Mouse (Mus musculus) liver, adult 2 months (tissue): Measurements from ENCODE around the gene Sowaha. TPM values are rescaled to one million over a fixed set of nuclear protein-coding genes. Genes with fewer than 3 reads are reported as not detected.

Source experiments
- DNase-seq: peaks from one replicate; pipeline ENCODE4 v3.0.0-alpha.2; 2011; ENCODE audit warnings: low read depth, low spot score; ENCODE audit errors: extremely low read depth
- H3K27ac ChIP-seq: fragments of 200-500 bp; replicated peaks from 2 replicates; pipeline ENCODE4 v1.5.1; 2012; ENCODE audit warnings: low read depth, mild to moderate bottlenecking, control low read depth, inconsistent platforms, low read length; ENCODE audit not compliant: insufficient read depth
- H3K27me3 ChIP-seq: fragments of 200-500 bp; 2 replicates; pipeline ENCODE4 v1.6.1; 2012; ENCODE audit warnings: mild to moderate bottlenecking, moderate library complexity, low read length, inconsistent platforms; ENCODE audit not compliant: control insufficient read depth, insufficient read depth
- H3K36me3 ChIP-seq: fragments of 200-500 bp; 2 replicates; pipeline ENCODE4 v1.6.1; 2012; ENCODE audit warnings: low read length, inconsistent platforms; ENCODE audit not compliant: control insufficient read depth, insufficient read depth
- H3K4me1 ChIP-seq: fragments of 200-500 bp; 2 replicates; pipeline ENCODE4 v1.6.1; 2011; ENCODE audit warnings: low read length; ENCODE audit not compliant: control insufficient read depth, insufficient read depth
- H3K4me3 ChIP-seq: fragments of 200-500 bp; 2 replicates; pipeline ENCODE4 v1.5.1; 2011; ENCODE audit warnings: low read depth, mild to moderate bottlenecking, control low read depth, low read length, moderate library complexity; ENCODE audit not compliant: insufficient read depth
- H3K79me2 ChIP-seq: fragments of 200-500 bp; 2 replicates; pipeline ENCODE4 v1.6.1; 2012; ENCODE audit warnings: inconsistent platforms, mild to moderate bottlenecking, low read length, moderate library complexity; ENCODE audit not compliant: control insufficient read depth, insufficient read depth
- H3K9ac ChIP-seq: fragments of 200-500 bp; 2 replicates; pipeline ENCODE4 v1.6.1; 2012; ENCODE audit warnings: low read depth, mild to moderate bottlenecking, control low read depth, inconsistent platforms, low read length
- CTCF ChIP-seq: fragments of 200-500 bp; IDR thresholded peaks from 2 replicates; pipeline ENCODE4 v1.5.1; 2011; ENCODE audit warnings: low read depth, low read length, control low read depth
- POLR2A ChIP-seq: fragments of 200-500 bp; IDR thresholded peaks from 2 replicates; pipeline ENCODE4 v1.6.1; 2011; ENCODE audit warnings: low read length, control low read depth; ENCODE audit not compliant: insufficient read depth; ENCODE audit errors: extremely low read depth
- whole genome bisulfite sequencing: fragments of 180-500 bp; shearing (Covaris S2); methylation state at CpG from one replicate; pipeline ENCODE4 v1.1.7; 2018; 5-methylcytosine and 5-hydroxymethylcytosine counted together
- polyA plus RNA-seq: library from polyadenylated mRNA; depleted of rRNA; stranded (reverse); fragments of >200 nt; gene quantifications from 2 replicates; pipeline ENCODE4 v1.2.3, GENCODE M21; 2012
- total RNA-seq: library from RNA; depleted of rRNA; stranded (reverse); fragments of >200 nt; gene quantifications from 2 replicates; pipeline ENCODE4 v1.2.3, GENCODE M21; 2014

The Sowaha gene
- total and polyA plus RNA-seq, 2 experiments: not detected

- H3K27ac ChIP-seq: peak overlapping the region; percentile 96
- no peaks in the 10 kb centered on the region for H3K27me3 ChIP-seq
- peak overlapping the region; percentile 90 for H3K4me3 ChIP-seq
- no peak for TF ChIP-seq CTCF
- no peak for TF ChIP-seq POLR2A
- H3K79me2 ChIP-seq: peaks cover 4% of the 10 kb centered on the region; the same call in 1 of the 2 replicates
- 6% methylated on average over 9 of the region's 9 CpGs for WGBS
- peak overlapping the region; percentile 66 for H3K9ac ChIP-seq
- H3K4me1 ChIP-seq: peaks cover 12% of the 10 kb centered on the region
- DNase-seq: peak; percentile 95
- peaks cover 6% of the 10 kb centered on the region; the same call in 1 of the 2 replicates for H3K36me3 ChIP-seq
These were observed 48.6 kb downstream of the Sowaha start for GRCm38 (mm10) chr11:53431347-53432056.

GRCm38 (mm10) chr11:53430670-53431346 is 49.3 kb downstream of the Sowaha start, which contains the start of the genes Uqcrq and Gdf9:
Gene Uqcrq, minus strand, starts transcription at chr11:53430831.
Gene Gdf9, plus strand, starts transcription at chr11:53431023.
- no peaks in the 10 kb centered on the region for H3K27me3 ChIP-seq
- peaks cover 4% of the 10 kb centered on the region; the same call in 1 of the 2 replicates for H3K79me2 ChIP-seq
- TF ChIP-seq CTCF: no peak
- peak; percentile 79; the same call in 1 of the 2 replicates for TF ChIP-seq POLR2A
- H3K9ac ChIP-seq: peak within 1 kb of the TSS; percentile 97
- H3K36me3 ChIP-seq: peaks cover 6% of the 10 kb centered on the region; the same call in 1 of the 2 replicates
- H3K27ac ChIP-seq: peak within 1 kb of the TSS; percentile 99
- WGBS: under 1% methylated on average over 44 of the region's 44 CpGs
- peak; percentile 100 for DNase-seq
- peak within 1 kb of the TSS; percentile 90 for H3K4me3 ChIP-seq
- peaks cover 15% of the 10 kb centered on the region for H3K4me1 ChIP-seq

- under 1% methylated on average over 34 of the region's 34 CpGs for WGBS
- Histone ChIP-seq H3K4me3 (peak overlapping the region; percentile 90), H3K27ac (peak overlapping the region; percentile 99), H3K36me3 (peaks cover 6% of the 10 kb centered on the region; the same call in 1 of the 2 replicates), H3K4me1 (peaks cover 20% of the 10 kb centered on the region), H3K27me3 (no peaks in the 10 kb centered on the region), H3K9ac (peak overlapping the region; percentile 97), H3K79me2 (peaks cover 4% of the 10 kb centered on the region; the same call in 1 of the 2 replicates)
- peak; percentile 93 for DNase-seq
- no peak for TF ChIP-seq CTCF
- no peak for TF ChIP-seq POLR2A
These were observed 49.8 kb downstream of the Sowaha start for GRCm38 (mm10) chr11:53430300-53430669.

GRCm38 (mm10) chr11:53429182-53429581 is 50.9 kb downstream of the Sowaha start:
- DNase-seq: no peak
- Histone ChIP-seq H3K36me3 (peaks cover 6% of the 10 kb centered on the region; the same call in 1 of the 2 replicates), H3K27me3 (no peaks in the 10 kb centered on the region), H3K9ac (peak overlapping the region; percentile 41; the same call in 1 of the 2 replicates), H3K79me2 (peaks cover 4% of the 10 kb centered on the region; the same call in 1 of the 2 replicates), H3K4me1 (peaks cover 28% of the 10 kb centered on the region), H3K4me3 (no peak overlapping the region), H3K27ac (peak overlapping the region; percentile 99)
- no peak for TF ChIP-seq POLR2A
- no peak for TF ChIP-seq CTCF

- peaks cover 4% of the 10 kb centered on the region; the same call in 1 of the 2 replicates for H3K79me2 ChIP-seq
- peaks cover 6% of the 10 kb centered on the region; the same call in 1 of the 2 replicates for H3K36me3 ChIP-seq
- H3K27me3 ChIP-seq: no peaks in the 10 kb centered on the region
- H3K27ac ChIP-seq: no peak overlapping the region
- H3K9ac ChIP-seq: no peak overlapping the region
- no peak for DNase-seq
- TF ChIP-seq CTCF (no peak), POLR2A (no peak)
- WGBS: 91% methylated on average over 5 of the region's 5 CpGs
- peaks cover 31% of the 10 kb centered on the region for H3K4me1 ChIP-seq
- no peak overlapping the region for H3K4me3 ChIP-seq
These were observed 51.4 kb downstream of the Sowaha start for GRCm38 (mm10) chr11:53428716-53429057.
